Mouse (Mus musculus) limb, embryonic 14.5 days (tissue): ENCODE data around the gene Dbh. TPM values are rescaled to one million over a fixed set of nuclear protein-coding genes. Genes with fewer than 3 reads are reported as not detected.

Experiments
- ATAC-seq: fragments of 200-750 bp; cut with Nextera tagmentation; 2 replicates; pipeline ENCODE4 v1.8.0; 2017; ENCODE audit warnings: low read depth, moderate number of reproducible peaks, moderate TSS enrichment; ENCODE audit not compliant: low FRiP score
- DNase-seq: peaks from one replicate; pipeline ENCODE4 v3.0.0-alpha.2; 2015; ENCODE audit warnings: low spot score
- H3K27ac ChIP-seq: fragments of 300-500 bp; sonication (generic); replicated peaks from 2 replicates; pipeline ENCODE4 v1.5.1; 2014; ENCODE audit warnings: low read depth, mild to moderate bottlenecking, low read length, moderate library complexity, mixed read lengths
- H3K27me3 ChIP-seq: fragments of 300-500 bp; sonication (generic); 2 replicates; pipeline ENCODE4 v1.6.1; 2014; ENCODE audit warnings: low read length, mixed read lengths; ENCODE audit not compliant: control insufficient read depth, insufficient read depth
- H3K36me3 ChIP-seq: fragments of 300-500 bp; sonication (generic); 2 replicates; pipeline ENCODE4 v1.6.1; 2014; ENCODE audit warnings: mild to moderate bottlenecking, low read length, moderate library complexity, mixed read lengths; ENCODE audit not compliant: control insufficient read depth, insufficient read depth
- H3K4me1 ChIP-seq: fragments of 300-500 bp; sonication (generic); 2 replicates; pipeline ENCODE4 v1.6.1; 2014; ENCODE audit warnings: antibody characterized with exemption, low read length, mixed read lengths; ENCODE audit not compliant: control insufficient read depth, insufficient read depth
- H3K4me2 ChIP-seq: fragments of 300-500 bp; sonication (generic); replicated peaks from 2 replicates; pipeline ENCODE4 v1.6.1; 2014; ENCODE audit warnings: low read depth, mild to moderate bottlenecking, low read length, moderate library complexity; ENCODE audit not compliant: severe bottlenecking
- H3K4me3 ChIP-seq: fragments of 300-500 bp; sonication (generic); replicated peaks from 2 replicates; pipeline ENCODE4 v1.5.1; 2014; ENCODE audit warnings: low read length
- H3K9ac ChIP-seq: fragments of 300-500 bp; sonication (generic); 2 replicates; pipeline ENCODE4 v1.6.1; 2014; ENCODE audit warnings: mild to moderate bottlenecking, low read depth, low read length, moderate library complexity; ENCODE audit not compliant: severe bottlenecking
- H3K9me3 ChIP-seq: fragments of 300-500 bp; sonication (generic); 2 replicates; pipeline ENCODE4 v1.6.1; 2016; ENCODE audit warnings: low read length; ENCODE audit not compliant: control insufficient read depth
- POLR2A ChIP-seq: fragments of 200-500 bp; IDR thresholded peaks from 2 replicates; pipeline ENCODE4 v1.8.0; 2012; ENCODE audit warnings: inconsistent platforms, mild to moderate bottlenecking, moderate library complexity, borderline replicate concordance; ENCODE audit not compliant: insufficient read depth, insufficient read length; ENCODE audit errors: extremely low read depth
- WGBS: fragments of 180-500 bp; shearing (Covaris S2); extraction: QIAGEN DNeasy Blood & Tissue Kit; methylation state at CpG from one replicate; pipeline ENCODE4 v1.1.7; 2014; 5-methylcytosine and 5-hydroxymethylcytosine counted together
- polyA plus RNA-seq, 2 experiments: library from polyadenylated mRNA; depleted of rRNA in 1 of 2; stranded (reverse) in 1 of 2; unstranded in 1 of 2; fragments of >200 nt; fragmentation: Nextera tagmentation in 1 of 2; extraction: Ambion mirVana in 1 of 2; gene quantifications; 2 replicates each; pipeline versions ENCODE4 v1.2.1 to v1.2.3; 2012 to 2014

The Dbh gene
- polyA plus RNA-seq, 2 experiments, result 1.6 to 2.2 TPM

GRCm38 (mm10) chr2:27175696-27176267 lies 10.7 kb downstream of the Dbh start:
- WGBS, result 59% methylated on average over 10 of the region's 10 CpGs
- DNase-seq, result peak; percentile 54
- ATAC-seq, result 0 out of 2 replicates have a peak, but pooled peaks have one; percentile 39
- TF ChIP-seq POLR2A, result no peak
- no peak overlapping the region for H3K9ac ChIP-seq
- H3K4me2 ChIP-seq, result no peak overlapping the region
- H3K36me3 ChIP-seq, result no peaks in the 10 kb centered on the region
- H3K27me3 ChIP-seq, result no peaks in the 10 kb centered on the region
- no peaks in the 10 kb centered on the region for H3K9me3 ChIP-seq
- no peaks in the 10 kb centered on the region; the same call in 1 of the 2 replicates for H3K4me1 ChIP-seq
- H3K27ac ChIP-seq, result no peak overlapping the region
- no peak overlapping the region for H3K4me3 ChIP-seq

- ATAC-seq (peak; percentile 41; the same call in 1 of the 2 replicates), DNase-seq (no peak)
- no peak overlapping the region for H3K4me3 ChIP-seq
- no peaks in the 10 kb centered on the region for H3K9me3 ChIP-seq
- peaks cover 8% of the 10 kb centered on the region; the same call in 1 of the 2 replicates for H3K4me1 ChIP-seq
- no peaks in the 10 kb centered on the region for H3K36me3 ChIP-seq
- H3K27me3 ChIP-seq, result no peaks in the 10 kb centered on the region
- H3K9ac ChIP-seq, result no peak overlapping the region
- no peak for TF ChIP-seq POLR2A
- WGBS, result 67% methylated on average over 8 of the region's 8 CpGs
- H3K4me2 ChIP-seq, result no peak overlapping the region
- no peak overlapping the region for H3K27ac ChIP-seq
These were observed 14.1 kb downstream of the Dbh start for GRCm38 (mm10) chr2:27179101-27179500.

- no peak overlapping the region for H3K4me2 ChIP-seq
- no peak for TF ChIP-seq POLR2A
- no peaks in the 10 kb centered on the region for H3K9me3 ChIP-seq
- no peak for DNase-seq
- ATAC-seq, result no peak
- peaks cover 8% of the 10 kb centered on the region; the same call in 1 of the 2 replicates for H3K4me1 ChIP-seq
- no peaks in the 10 kb centered on the region for H3K27me3 ChIP-seq
- H3K36me3 ChIP-seq, result no peaks in the 10 kb centered on the region
- no peak overlapping the region for H3K27ac ChIP-seq
- H3K4me3 ChIP-seq, result no peak overlapping the region
- H3K9ac ChIP-seq, result no peak overlapping the region
- 52% methylated on average over 4 of the region's 4 CpGs for WGBS
These were observed 16.9 kb downstream of the Dbh start for GRCm38 (mm10) chr2:27181907-27182306.

GRCm38 (mm10) chr2:27183734-27184133 lies 18.7 kb downstream of the Dbh start:
- no peak for ATAC-seq
- peaks cover 13% of the 10 kb centered on the region; the same call in 1 of the 2 replicates for H3K4me1 ChIP-seq
- DNase-seq, result no peak
- H3K4me3 ChIP-seq, result no peak overlapping the region
- no peak for TF ChIP-seq POLR2A
- H3K4me2 ChIP-seq, result no peak overlapping the region
- no peak overlapping the region for H3K9ac ChIP-seq
- H3K27ac ChIP-seq, result no peak overlapping the region
- no peaks in the 10 kb centered on the region for H3K36me3 ChIP-seq
- no peaks in the 10 kb centered on the region for H3K27me3 ChIP-seq
- 23% methylated on average over 12 of the region's 12 CpGs for WGBS
- no peaks in the 10 kb centered on the region for H3K9me3 ChIP-seq

- Histone ChIP-seq H3K4me3 (no peak overlapping the region), H3K4me1 (peaks cover 19% of the 10 kb centered on the region; the same call in 1 of the 2 replicates), H3K27me3 (no peaks in the 10 kb centered on the region), H3K4me2 (no peak overlapping the region), H3K36me3 (no peaks in the 10 kb centered on the region), H3K9ac (no peak overlapping the region), H3K9me3 (no peaks in the 10 kb centered on the region), H3K27ac (no peak overlapping the region)
- ATAC-seq (no peak), DNase-seq (no peak)
- no peak for TF ChIP-seq POLR2A
- 76% methylated on average over 6 of the region's 6 CpGs for WGBS
These were observed 22.5 kb downstream of the Dbh start for GRCm38 (mm10) chr2:27187531-27187930.
